Mouse (Mus musculus) lung, postnatal 0 days (tissue): ENCODE results near the gene Gatc. TPM values are rescaled to one million over a fixed set of nuclear protein-coding genes. Genes with fewer than 3 reads are reported as not detected.

Source experiments
- ATAC-seq: fragments of 200-750 bp; cut with Nextera tagmentation; 2 replicates; pipeline ENCODE4 v1.8.0; 2017; ENCODE audit warnings: moderate library complexity
- DNase-seq: peaks from one replicate; pipeline ENCODE4 v3.0.0-alpha.2; 2016; ENCODE audit warnings: low spot score
- H3K27ac ChIP-seq: fragments of 300-500 bp; sonication (generic); 2 replicates; pipeline ENCODE4 v1.5.1; 2014; ENCODE audit warnings: antibody characterized with exemption, mild to moderate bottlenecking, low read length, mixed read lengths
- H3K27me3 ChIP-seq: fragments of 300-500 bp; sonication (generic); replicated peaks from 2 replicates; pipeline ENCODE4 v1.6.1; 2014; ENCODE audit warnings: low read length, mixed read lengths; ENCODE audit not compliant: insufficient read depth
- H3K36me3 ChIP-seq: fragments of 300-500 bp; sonication (generic); 2 replicates; pipeline ENCODE4 v1.6.1; 2014; ENCODE audit warnings: low read length, mixed read lengths; ENCODE audit not compliant: insufficient read depth
- H3K4me1 ChIP-seq: fragments of 300-500 bp; sonication (generic); 2 replicates; pipeline ENCODE4 v1.6.1; 2014; ENCODE audit warnings: antibody characterized with exemption, low read depth, low read length, mixed read lengths; ENCODE audit not compliant: insufficient read depth
- H3K4me2 ChIP-seq: fragments of 300-500 bp; sonication (generic); replicated peaks from 2 replicates; pipeline ENCODE4 v1.6.1; 2014; ENCODE audit warnings: low read depth, mild to moderate bottlenecking, low read length, moderate library complexity, mixed read lengths
- H3K4me3 ChIP-seq: fragments of 300-500 bp; sonication (generic); 2 replicates; pipeline ENCODE4 v1.5.1; 2014; ENCODE audit warnings: low read depth, low read length
- H3K9ac ChIP-seq: fragments of 300-500 bp; sonication (generic); replicated peaks from 2 replicates; pipeline ENCODE4 v1.6.1; 2014; ENCODE audit warnings: low read depth, mild to moderate bottlenecking
- H3K9me3 ChIP-seq: fragments of 300-500 bp; sonication (generic); 2 replicates; pipeline ENCODE4 v1.6.1; 2016; ENCODE audit warnings: low read length, mixed read lengths
- CTCF ChIP-seq: IDR thresholded peaks from 2 replicates; pipeline ENCODE4 v1.5.1; 2016; ENCODE audit warnings: antibody characterized with exemption, mild to moderate bottlenecking
- EP300 ChIP-seq: IDR thresholded peaks from 2 replicates; pipeline ENCODE4 v1.6.1; 2016; ENCODE audit warnings: antibody characterized with exemption, mild to moderate bottlenecking, control low read depth
- WGBS: fragments of 180-500 bp; shearing (Covaris S2); extraction: QIAGEN DNeasy Blood & Tissue Kit; methylation state at CpG from one replicate; pipeline ENCODE4 v1.1.7; 2014; 5-methylcytosine and 5-hydroxymethylcytosine counted together
- polyA plus RNA-seq: library from polyadenylated mRNA; unstranded; fragments of >200 nt; fragmentation: Nextera tagmentation; extraction: Ambion mirVana; gene quantifications from 2 replicates; pipeline ENCODE4 v1.2.1, GENCODE M21; 2015

Gatc gene
- polyA plus RNA-seq, 1 experiment from 2014 or later: 10.1 TPM

DNA sequence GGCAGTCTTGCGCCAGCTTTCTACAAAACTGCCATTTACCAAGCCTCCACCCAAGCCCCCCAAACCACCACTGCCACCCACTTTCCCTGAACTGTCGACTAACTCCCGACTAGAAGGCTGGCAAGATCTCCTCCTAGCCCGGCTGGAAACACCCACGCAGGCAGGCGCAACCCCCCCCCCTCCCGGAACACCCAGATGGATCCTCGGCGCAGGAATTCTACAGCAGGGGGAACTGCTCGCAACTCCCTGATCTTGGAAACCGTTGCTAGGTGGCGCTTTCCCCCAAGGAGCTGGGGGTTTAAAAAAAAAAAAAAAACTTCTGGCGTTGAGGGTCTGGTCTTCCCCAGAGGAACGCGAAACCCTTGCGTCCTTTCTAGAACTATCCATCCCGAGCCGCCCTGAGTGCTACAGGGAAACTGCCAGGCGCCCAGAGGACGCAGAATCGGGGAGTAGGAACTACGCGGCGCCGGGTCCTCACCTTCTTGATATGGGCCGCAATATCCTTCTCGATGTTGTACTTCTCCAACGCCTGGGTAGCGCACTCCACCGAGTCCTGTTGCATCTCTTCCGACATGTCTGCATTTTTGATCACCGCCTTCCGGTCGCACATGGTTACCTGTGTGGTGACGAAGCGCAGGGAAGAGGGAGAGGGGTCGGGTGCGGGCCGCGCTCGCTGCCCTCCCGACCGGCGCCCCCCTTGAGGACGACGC lies 40.8 kb downstream of the Gatc start:
- 0 out of 2 replicates have a peak, but pooled peaks cover 10% of the 10 kb centered on the region for H3K36me3 ChIP-seq
- peak overlapping the region; percentile 90 for H3K27ac ChIP-seq
- H3K4me1 ChIP-seq: no peaks in the 10 kb centered on the region
- ATAC-seq: peak; percentile 10
- 1% methylated on average over 44 of the region's 46 CpGs for WGBS
- DNase-seq: peak; percentile 91
- peak overlapping the region; percentile 66 for H3K9ac ChIP-seq
- TF ChIP-seq CTCF (peak; percentile 63), EP300 (no peak)
- H3K9me3 ChIP-seq: no peaks in the 10 kb centered on the region
- H3K27me3 ChIP-seq: no peaks in the 10 kb centered on the region
- H3K4me2 ChIP-seq: peak overlapping the region; percentile 64
- H3K4me3 ChIP-seq: peak overlapping the region; percentile 82

GRCm38 (mm10) chr5:115296347-115296746 lies 44.6 kb downstream of the Gatc start:
- TF ChIP-seq EP300 (no peak), CTCF (no peak)
- Histone ChIP-seq H3K27ac (no peak overlapping the region), H3K9me3 (no peaks in the 10 kb centered on the region), H3K4me1 (no peaks in the 10 kb centered on the region), H3K4me3 (no peak overlapping the region), H3K4me2 (no peak overlapping the region), H3K9ac (no peak overlapping the region), H3K27me3 (no peaks in the 10 kb centered on the region), H3K36me3 (0 out of 2 replicates have a peak, but pooled peaks cover 10% of the 10 kb centered on the region)
- ATAC-seq (no peak), DNase-seq (no peak)
- 56% methylated on average over 10 of the region's 10 CpGs for WGBS

GRCm38 (mm10) chr5:115294173-115294572 lies 46.8 kb downstream of the Gatc start:
- Histone ChIP-seq H3K9ac (no peak overlapping the region), H3K4me1 (no peaks in the 10 kb centered on the region), H3K9me3 (no peaks in the 10 kb centered on the region), H3K4me3 (no peak overlapping the region), H3K27ac (no peak overlapping the region), H3K27me3 (no peaks in the 10 kb centered on the region), H3K4me2 (no peak overlapping the region), H3K36me3 (0 out of 2 replicates have a peak, but pooled peaks cover 10% of the 10 kb centered on the region)
- 90% methylated on average over 8 of the region's 8 CpGs for WGBS
- ATAC-seq (no peak), DNase-seq (no peak)
- peak; percentile 43 for TF ChIP-seq CTCF
- no peak for TF ChIP-seq EP300

- 85% methylated on average over 3 of the region's 3 CpGs for WGBS
- Histone ChIP-seq H3K4me1 (peaks cover 6% of the 10 kb centered on the region; the same call in 1 of the 2 replicates), H3K9me3 (no peaks in the 10 kb centered on the region), H3K4me2 (no peak overlapping the region), H3K36me3 (no peaks in the 10 kb centered on the region), H3K9ac (no peak overlapping the region), H3K4me3 (no peak overlapping the region), H3K27me3 (no peaks in the 10 kb centered on the region), H3K27ac (no peak overlapping the region)
- TF ChIP-seq CTCF (peak; percentile 56), EP300 (no peak)
- ATAC-seq (no peak), DNase-seq (no peak)
Measured at GRCm38 (mm10) chr5:115284735-115285134, 56.2 kb downstream of the Gatc start.

Other genes starting within 250 kb of the Gatc start
- gene Gm10401, start 242.9 kb downstream of the Gatc start, polyA plus RNA-seq: 32.4 and 32.5 TPM in 2 replicates
- 43.6 and 43.9 TPM in 2 replicates for gene Acads, start 221.8 kb downstream of the Gatc start, polyA plus RNA-seq
- 21.8 and 24.8 TPM in 2 replicates for gene Unc119b, start 206.2 kb downstream of the Gatc start, polyA plus RNA-seq
- gene Mlec, start 183.0 kb downstream of the Gatc start, polyA plus RNA-seq: 15.0 and 17.5 TPM in 2 replicates
- 0.90 and 1.1 TPM in 2 replicates for gene Cabp1, start 146.8 kb downstream of the Gatc start, polyA plus RNA-seq
- gene Pop5, start 105.3 kb downstream of the Gatc start, polyA plus RNA-seq: 77.6 and 78.8 TPM in 2 replicates
- 98.5 and 104 TPM in 2 replicates for gene Rnf10, start 68.3 kb downstream of the Gatc start, polyA plus RNA-seq
- 18.9 and 19.4 TPM in 2 replicates for gene Coq5, start 61.5 kb downstream of the Gatc start, polyA plus RNA-seq
- gene Dynll1, start 40.2 kb downstream of the Gatc start, polyA plus RNA-seq: 1,317 and 1,524 TPM in 2 replicates
- gene Srsf9, start 14.0 kb downstream of the Gatc start, polyA plus RNA-seq: 140 and 152 TPM in 2 replicates
- 51.1 and 54.9 TPM in 2 replicates for gene Triap1, start within 50 bp of the Gatc start, polyA plus RNA-seq
- gene Cox6a1, start 7.8 kb upstream of the Gatc start, polyA plus RNA-seq: 819 and 1,023 TPM in 2 replicates
- gene Msi1, start 88.4 kb upstream of the Gatc start, polyA plus RNA-seq: 1.2 TPM in 2 replicates
- 70.5 and 71.7 TPM in 2 replicates for gene Pla2g1b, start 125.1 kb upstream of the Gatc start, polyA plus RNA-seq
- 15.7 and 18.0 TPM in 2 replicates for gene Sirt4, start 143.5 kb upstream of the Gatc start, polyA plus RNA-seq
- 56.4 and 59.3 TPM in 2 replicates for gene Pxn, start 165.5 kb upstream of the Gatc start, polyA plus RNA-seq
- 937 and 987 TPM in 2 replicates for gene Rplp0, start 218.3 kb upstream of the Gatc start, polyA plus RNA-seq
- gene Gcn1l1, start 224.1 kb upstream of the Gatc start, polyA plus RNA-seq: 13.1 and 14.5 TPM in 2 replicates